ENCODE assay signal across 1 mouse cellular context in genomic region chr1:131642251-131642650, GRCm38 (mm10).
A peak's percentile ranks its signal among the peaks of the same experiment; 100 is the strongest.
TF ChIP-seq lines count a peak whose summit lies in the region.

No protein-coding gene starts in this region.

TF ChIP-seq in CH12.LX, 34 proteins besides CTCF, POLR2A, EP300 and RAD21:
- TF ChIP-seq SMC3 (IDR thresholded peaks at IDR 0.05; ENCODE audit: low read depth, low read length), result no peak
- TF ChIP-seq MEF2A (IDR thresholded peaks at IDR 0.05; ENCODE audit: borderline replicate concordance, low read depth, low read length), result 0 out of 2 replicates have a peak, but pooled peaks have one; percentile 30
- no peak for TF ChIP-seq MAFK (IDR thresholded peaks at IDR 0.05; ENCODE audit: insufficient replicate concordance, low read length)
- TF ChIP-seq BHLHE40 (IDR thresholded peaks at IDR 0.05; ENCODE audit: low read depth, low read length), result peak; percentile 79
- TF ChIP-seq MAZ (IDR thresholded peaks at IDR 0.05; ENCODE audit: low read depth, low read length), result no peak
- no peak for TF ChIP-seq PAX5 (IDR thresholded peaks at IDR 0.05; ENCODE audit: low read length)
- TF ChIP-seq USF1 (IDR thresholded peaks at IDR 0.05; ENCODE audit: low read depth, low read length), result no peak
- TF ChIP-seq ETS1 (conservative IDR thresholded peaks at IDR 0.05; ENCODE audit: low read depth, low read length), result peak; percentile 10; the same call in 1 of the 2 replicates
- peak; percentile 48; the same call in 1 of the 2 replicates for TF ChIP-seq TCF12 (IDR thresholded peaks at IDR 0.05; ENCODE audit: low read depth, low read length)
